In the genomic region with DNA sequence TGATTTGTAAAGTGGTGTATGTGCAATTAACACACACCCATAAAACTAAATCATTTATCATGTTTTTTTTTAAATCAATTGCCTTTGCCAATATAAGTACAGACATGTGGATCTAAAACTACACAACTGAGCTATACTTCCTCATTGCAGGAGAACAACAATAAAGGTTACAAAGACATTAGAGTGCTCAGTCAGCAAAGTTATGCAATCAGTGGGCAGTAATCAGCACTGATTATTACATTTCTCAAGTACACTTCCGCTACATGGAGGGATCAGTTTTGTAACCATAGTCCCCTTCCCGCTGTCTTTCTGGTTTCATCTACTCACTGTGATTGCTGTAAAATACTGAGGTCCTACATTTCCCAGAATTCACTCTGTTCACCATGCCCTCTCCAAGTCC, we compare ENCODE assay signal across 17 mouse cellular contexts.
"Had no signal": no experiment of that assay in that cellular context is flagged by ENCODE, and none has a peak within 500 bp of the region (broad histone marks: within the 10 kb centered on the region; RNA-seq: fewer than 3 reads in every experiment).

No protein-coding gene starts in this region.

- H3K36me3 ChIP-seq: hindbrain, embryonic 15.5 days; limb, embryonic 12.5 days; limb, embryonic 15.5 days; lung, embryonic 15.5 days; neural tube, embryonic 12.5 days; neural tube, embryonic 15.5 days; stomach, embryonic 15.5 days had no signal

- H3K27ac ChIP-seq: hindbrain, embryonic 15.5 days; kidney, postnatal 0 days; left cerebral cortex, adult 2 months; limb, embryonic 12.5 days; limb, embryonic 15.5 days; liver, embryonic 14.5 days; lung, embryonic 15.5 days; neural tube, embryonic 12.5 days; neural tube, embryonic 15.5 days; stomach, embryonic 15.5 days had no signal

- DNase-seq: kidney, adult 2 months; kidney, postnatal 25 days; left cerebral cortex, postnatal 4 days; lung, postnatal 14 days; midbrain, embryonic 14.5 days; thymus, postnatal 25 days had no signal

- H3K9me3 ChIP-seq: hindbrain, embryonic 15.5 days; limb, embryonic 12.5 days; limb, embryonic 15.5 days; lung, embryonic 15.5 days; neural tube, embryonic 12.5 days; neural tube, embryonic 15.5 days; stomach, embryonic 15.5 days had no signal

- H3K4me3 ChIP-seq: hindbrain, embryonic 15.5 days; left cerebral cortex, adult 2 months; limb, embryonic 12.5 days; limb, embryonic 15.5 days; lung, embryonic 15.5 days; neural tube, embryonic 12.5 days; neural tube, embryonic 15.5 days; stomach, embryonic 15.5 days had no signal

- H3K4me2 ChIP-seq: hindbrain, embryonic 15.5 days; limb, embryonic 12.5 days; limb, embryonic 15.5 days; lung, embryonic 15.5 days; midbrain, embryonic 11.5 days; neural tube, embryonic 12.5 days; neural tube, embryonic 15.5 days; stomach, embryonic 15.5 days had no signal

- H3K9ac ChIP-seq: hindbrain, embryonic 15.5 days; limb, embryonic 12.5 days; limb, embryonic 15.5 days; liver, embryonic 14.5 days; lung, embryonic 15.5 days; neural tube, embryonic 12.5 days; neural tube, embryonic 15.5 days; stomach, embryonic 15.5 days had no signal

- H3K4me1 ChIP-seq: hindbrain, embryonic 15.5 days; limb, embryonic 12.5 days; limb, embryonic 15.5 days; lung, embryonic 15.5 days; neural tube, embryonic 12.5 days; neural tube, embryonic 15.5 days; stomach, embryonic 15.5 days had no signal

- H3K27me3 ChIP-seq: hindbrain, embryonic 15.5 days; limb, embryonic 12.5 days; limb, embryonic 15.5 days; lung, embryonic 15.5 days; neural tube, embryonic 12.5 days; neural tube, embryonic 15.5 days; stomach, embryonic 15.5 days had no signal
